Mouse (Mus musculus) embryonic fibroblast, embryonic 13.5 days (primary cell): Measurements from ENCODE around the gene Tppp3. TPM values are rescaled to one million over a fixed set of nuclear protein-coding genes. Genes with fewer than 3 reads are reported as not detected.
A peak's percentile ranks its signal among the peaks of the same experiment; 100 is the strongest.

Experiments used
- H3K27ac ChIP-seq: 2 replicates; pipeline ENCODE4 v1.5.1; 2012; ENCODE audit warnings: low read length, control low read depth, inconsistent platforms; ENCODE audit not compliant: insufficient read depth
- H3K4me1 ChIP-seq: 2 replicates; pipeline ENCODE4 v1.6.1; 2011; ENCODE audit warnings: low read length; ENCODE audit not compliant: control insufficient read depth, insufficient read depth
- H3K4me3 ChIP-seq: 2 replicates; pipeline ENCODE4 v1.5.1; 2011; ENCODE audit warnings: mild to moderate bottlenecking, control low read depth, low read length; ENCODE audit not compliant: insufficient read depth
- CTCF ChIP-seq: IDR thresholded peaks from 2 replicates; pipeline ENCODE4 v1.5.1; 2011; ENCODE audit warnings: mild to moderate bottlenecking, control low read depth, low read length, moderate library complexity, borderline replicate concordance; ENCODE audit not compliant: insufficient read depth
- POLR2A ChIP-seq: IDR thresholded peaks from 2 replicates; pipeline ENCODE4 v1.6.1; 2011; ENCODE audit warnings: low read depth, mild to moderate bottlenecking, control low read depth, low read length, moderate library complexity
- polyA plus RNA-seq: library from polyadenylated mRNA; stranded (reverse); fragments of >200 nt; gene quantifications from 2 replicates; pipeline ENCODE4 v1.2.4, GENCODE M21; 2011; ENCODE audit warnings: low read depth; ENCODE audit not compliant: missing spikeins, insufficient read length

Gene Tppp3
- polyA plus RNA-seq, 1 experiment = 8.5 TPM

GRCm38 (mm10) chr8:105509997-105510735 lies 38.8 kb upstream of the Tppp3 start:
- no peak for TF ChIP-seq POLR2A
- no peak for TF ChIP-seq CTCF
- Histone ChIP-seq H3K27ac (no peak overlapping the region), H3K4me3 (no peak overlapping the region), H3K4me1 (peaks cover 9% of the 10 kb centered on the region)

- no peak overlapping the region for H3K27ac ChIP-seq
- 0 out of 2 replicates have a peak, but pooled peaks cover 2% of the 10 kb centered on the region for H3K4me1 ChIP-seq
- TF ChIP-seq POLR2A (no peak), CTCF (no peak)
- H3K4me3 ChIP-seq = no peak overlapping the region
Measured at GRCm38 (mm10) chr8:105508758-105509157, 37.4 kb upstream of the Tppp3 start.

- H3K4me1 ChIP-seq = 0 out of 2 replicates have a peak, but pooled peaks cover 2% of the 10 kb centered on the region
- no peak for TF ChIP-seq CTCF
- H3K27ac ChIP-seq = no peak overlapping the region
- no peak overlapping the region for H3K4me3 ChIP-seq
Measured at GRCm38 (mm10) chr8:105506977-105507376, 35.7 kb upstream of the Tppp3 start.

GRCm38 (mm10) chr8:105504617-105505016 lies 33.3 kb upstream of the Tppp3 start:
- no peak for TF ChIP-seq POLR2A
- no peak for TF ChIP-seq CTCF
- Histone ChIP-seq H3K4me1 (no peaks in the 10 kb centered on the region), H3K4me3 (no peak overlapping the region), H3K27ac (no peak overlapping the region)

GRCm38 (mm10) chr8:105499787-105500186 lies 28.5 kb upstream of the Tppp3 start:
- no peak overlapping the region for H3K27ac ChIP-seq
- no peak for TF ChIP-seq POLR2A
- TF ChIP-seq CTCF = no peak

GRCm38 (mm10) chr8:105496439-105497180 lies 25.3 kb upstream of the Tppp3 start, which contains the start of gene Zdhhc1:
Zdhhc1 (minus strand) TSS chr8:105496902.
- H3K27ac ChIP-seq = peak within 1 kb of the TSS; percentile 5; the same call in 1 of the 2 replicates
- peak; percentile 71 for TF ChIP-seq POLR2A
- peak; percentile 86 for TF ChIP-seq CTCF
- peak within 1 kb of the TSS; percentile 58 for H3K4me3 ChIP-seq
- peaks cover 10% of the 10 kb centered on the region for H3K4me1 ChIP-seq

More at GRCm38 (mm10) chr8:105499787-105500186, 28.5 kb upstream of the Tppp3 start:
- Histone ChIP-seq H3K4me3 (no peak overlapping the region), H3K4me1 (peaks cover 6% of the 10 kb centered on the region)

GRCm38 (mm10) chr8:105495350-105496302 lies 24.3 kb upstream of the Tppp3 start:
- H3K27ac ChIP-seq = no peak overlapping the region
- H3K4me3 ChIP-seq = peak overlapping the region; percentile 58
- H3K4me1 ChIP-seq = peaks cover 10% of the 10 kb centered on the region
- TF ChIP-seq CTCF = no peak
- no peak for TF ChIP-seq POLR2A

GRCm38 (mm10) chr8:105494566-105494965 lies 23.2 kb upstream of the Tppp3 start:
- Histone ChIP-seq H3K4me1 (peaks cover 10% of the 10 kb centered on the region), H3K27ac (no peak overlapping the region), H3K4me3 (no peak overlapping the region)
- TF ChIP-seq CTCF (no peak), POLR2A (no peak)

GRCm38 (mm10) chr8:105493495-105493894 lies 22.2 kb upstream of the Tppp3 start:
- TF ChIP-seq POLR2A = no peak
- no peak for TF ChIP-seq CTCF
- Histone ChIP-seq H3K4me3 (no peak overlapping the region), H3K27ac (no peak overlapping the region), H3K4me1 (peaks cover 10% of the 10 kb centered on the region)
